ENCODE assay signal across 13 mouse cellular contexts in the genomic region with DNA sequence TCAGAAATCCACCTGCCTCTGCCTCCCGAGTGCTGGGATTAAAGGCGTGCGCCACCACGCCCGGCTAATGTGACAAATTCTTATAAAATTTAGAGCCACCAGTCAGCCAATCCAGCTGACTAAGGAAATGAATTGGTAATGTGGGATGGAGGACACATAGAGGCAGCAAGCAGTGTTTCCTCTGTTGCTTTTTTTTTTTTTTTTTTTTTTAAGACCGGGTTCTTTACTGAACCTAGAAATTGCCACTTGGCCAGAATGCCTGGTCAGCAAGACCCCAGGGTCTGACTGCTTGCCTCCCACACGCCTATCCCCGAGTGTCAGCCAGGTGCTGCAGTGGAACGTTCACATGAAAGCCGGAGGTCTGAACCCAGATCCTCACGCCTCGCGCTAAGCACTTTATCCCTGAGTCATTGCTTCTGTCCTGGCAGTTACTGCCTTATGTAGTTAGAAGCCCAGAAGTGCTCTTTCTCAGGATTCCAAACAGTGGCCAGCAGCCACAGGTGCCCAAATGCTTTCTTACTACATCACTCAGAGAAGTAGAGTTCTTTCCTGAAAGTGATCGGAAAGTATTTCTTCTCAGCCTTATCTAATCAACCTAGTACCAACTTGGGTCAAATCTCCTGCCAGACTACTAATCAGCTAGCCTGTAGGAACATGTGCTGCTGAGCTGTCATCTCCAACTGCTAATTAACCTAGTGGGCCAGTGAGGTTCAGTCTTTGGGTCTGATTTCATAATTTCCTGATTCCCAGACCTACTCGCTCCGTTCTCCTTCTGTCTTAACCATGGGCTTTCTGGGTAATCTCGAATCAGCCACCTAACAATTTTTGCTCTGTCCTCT. TPM values are rescaled to one million over a fixed set of nuclear protein-coding genes. Genes with fewer than 3 reads are reported as not detected.
A peak's percentile ranks its signal among the peaks of the same experiment; 100 is the strongest.
DNase-seq lines count a peak whose midpoint lies in the region; ATAC-seq and TF ChIP-seq lines count a peak whose summit lies in the region.
"Had no signal": no experiment of that assay in that cellular context is flagged by ENCODE, and none has a peak within 500 bp of the region (broad histone marks: within the 10 kb centered on the region; RNA-seq: fewer than 3 reads in every experiment).

No protein-coding gene starts in this region.

- H3K4me3 ChIP-seq in kidney, embryonic 16.5 days (ENCODE audit: low read length), result no peak overlapping the region
- no peak overlapping the region for H3K4me3 ChIP-seq in liver, embryonic 15.5 days (replicated peaks)
- H3K4me3 ChIP-seq in forebrain, postnatal 0 days (ENCODE audit: low read depth, low read length), result no peak overlapping the region
- H3K4me3 ChIP-seq: embryonic facial prominence, embryonic 10.5 days; hindbrain, embryonic 15.5 days had no signal

- 84% methylated on average over 17 of the region's 17 CpGs for WGBS in kidney, embryonic 16.5 days
- WGBS in liver, embryonic 15.5 days (ENCODE audit: insufficient replicate concordance), result 57% methylated on average over 17 of the region's 17 CpGs
- WGBS in forebrain, postnatal 0 days, result 94% methylated on average over 17 of the region's 17 CpGs

- no peak for TF ChIP-seq CTCF in forebrain, postnatal 0 days (IDR thresholded peaks at IDR 0.05; ENCODE audit: low read depth)

- DNase-seq in kidney, postnatal 25 days, result no peak
- peak; percentile 63 for DNase-seq in c-Kit-positive CD71-positive TER-119-positive erythroid progenitor cells, embryonic 14.5 days (ENCODE audit: low spot score)
- DNase-seq in thymus, postnatal 25 days, result peak; percentile 64
- no peak for DNase-seq in lung, postnatal 14 days
- DNase-seq in adrenal gland, postnatal 10 days, result no peak
- no peak for DNase-seq in forebrain, postnatal 0 days
- DNase-seq: cerebellum, adult 18-20 months; kidney, postnatal 36 days; right cerebral cortex, adult 18-20 months had no signal

- no peaks in the 10 kb centered on the region for H3K27me3 ChIP-seq in kidney, embryonic 16.5 days (ENCODE audit: insufficient read depth, low read length)
- H3K27me3 ChIP-seq in liver, embryonic 15.5 days, result no peaks in the 10 kb centered on the region
- no peaks in the 10 kb centered on the region for H3K27me3 ChIP-seq in forebrain, postnatal 0 days (ENCODE audit: insufficient read depth, low read length)
- H3K27me3 ChIP-seq: hindbrain, embryonic 15.5 days had no signal

- no peak overlapping the region for H3K4me2 ChIP-seq in kidney, embryonic 16.5 days (replicated peaks; ENCODE audit: low read depth, low read length)
- H3K4me2 ChIP-seq in liver, embryonic 15.5 days, result peak overlapping the region; percentile 31
- no peak overlapping the region for H3K4me2 ChIP-seq in forebrain, postnatal 0 days (ENCODE audit: low read depth)
- H3K4me2 ChIP-seq: hindbrain, embryonic 15.5 days had no signal

- H3K9me3 ChIP-seq in kidney, embryonic 16.5 days (ENCODE audit: low read length), result no peaks in the 10 kb centered on the region
- no peaks in the 10 kb centered on the region for H3K9me3 ChIP-seq in liver, embryonic 15.5 days (replicated peaks)
- no peaks in the 10 kb centered on the region for H3K9me3 ChIP-seq in forebrain, postnatal 0 days (ENCODE audit: low read length)
- H3K9me3 ChIP-seq: embryonic facial prominence, embryonic 10.5 days; hindbrain, embryonic 15.5 days had no signal

- no peak for ATAC-seq in kidney, embryonic 16.5 days (ENCODE audit: low FRiP score, low TSS enrichment)
- peak; percentile 68 for ATAC-seq in liver, embryonic 15.5 days (ENCODE audit: insufficient read depth)
- ATAC-seq in forebrain, postnatal 0 days, result no peak

- H3K27ac ChIP-seq in kidney, embryonic 16.5 days (ENCODE audit: low read length), result peak overlapping the region; percentile 27; the same call in 1 of the 2 replicates
- H3K27ac ChIP-seq in liver, embryonic 15.5 days (replicated peaks), result peak overlapping the region; percentile 38
- H3K27ac ChIP-seq in forebrain, postnatal 0 days (ENCODE audit: low read depth, low read length), result no peak overlapping the region
- H3K27ac ChIP-seq: embryonic facial prominence, embryonic 10.5 days; hindbrain, embryonic 15.5 days had no signal

- H3K4me1 ChIP-seq in kidney, embryonic 16.5 days (ENCODE audit: insufficient read depth, low read length), result no peaks in the 10 kb centered on the region
- peaks cover 44% of the 10 kb centered on the region for H3K4me1 ChIP-seq in liver, embryonic 15.5 days (replicated peaks)
- H3K4me1 ChIP-seq in forebrain, postnatal 0 days (ENCODE audit: insufficient read depth), result no peaks in the 10 kb centered on the region

- no peaks in the 10 kb centered on the region for H3K36me3 ChIP-seq in kidney, embryonic 16.5 days (ENCODE audit: insufficient read depth, low read length)
- H3K36me3 ChIP-seq in liver, embryonic 15.5 days (replicated peaks), result no peaks in the 10 kb centered on the region
- H3K36me3 ChIP-seq in forebrain, postnatal 0 days (ENCODE audit: insufficient read depth), result no peaks in the 10 kb centered on the region
- H3K36me3 ChIP-seq: embryonic facial prominence, embryonic 10.5 days; hindbrain, embryonic 15.5 days had no signal

- no peak overlapping the region for H3K9ac ChIP-seq in kidney, embryonic 16.5 days (replicated peaks; ENCODE audit: low read length)
- no peak overlapping the region for H3K9ac ChIP-seq in liver, embryonic 15.5 days
- H3K9ac ChIP-seq in forebrain, postnatal 0 days, result no peak overlapping the region
- H3K9ac ChIP-seq: hindbrain, embryonic 15.5 days had no signal

RNA-seq across cellular contexts. Expression of a gene that starts 24.7 kb away (rescaled TPM):
- polyA plus RNA-seq in kidney, embryonic 16.5 days (2015; fragmentation: Nextera tagmentation; extraction: Ambion mirVana), result 6.3 and 7.9 TPM in 2 replicates
- polyA plus RNA-seq in liver, embryonic 15.5 days (2015; fragmentation: Nextera tagmentation; extraction: Ambion mirVana), result 1.1 and 1.5 TPM in 2 replicates
- 10 to 100 TPM; 26.2 to 34.0 TPM for total RNA-seq in adrenal gland, postnatal 10 days (2021)
- total RNA-seq in forebrain, postnatal 0 days (2014; rRNA removed), result 26.4 and 41.7 TPM in 2 replicates
- polyA plus RNA-seq in forebrain, postnatal 0 days (2015; fragmentation: Nextera tagmentation; extraction: Ambion mirVana), result 8.9 and 9.9 TPM in 2 replicates

Comparison
In these comparisons a context has a peak if more than half of its experiments do, and no peak if none do; other contexts are left out.
1. DNase-seq: peak in c-Kit-positive CD71-positive TER-119-positive erythroid progenitor cells, embryonic 14.5 days (single experiment) and thymus, postnatal 25 days (single experiment); none in kidney, postnatal 25 days (0 of 2), lung, postnatal 14 days (single experiment), adrenal gland, postnatal 10 days (single experiment) and forebrain, postnatal 0 days (single experiment).